Mouse (Mus musculus): ENCODE measurements at regions not wholly inside any gene's neighbourhood (a gene's known extent, or its start where the extent isn't known, plus 50 kb on each side); places are given as distances from the start of the nearest gene placed in this dataset.

DNA sequence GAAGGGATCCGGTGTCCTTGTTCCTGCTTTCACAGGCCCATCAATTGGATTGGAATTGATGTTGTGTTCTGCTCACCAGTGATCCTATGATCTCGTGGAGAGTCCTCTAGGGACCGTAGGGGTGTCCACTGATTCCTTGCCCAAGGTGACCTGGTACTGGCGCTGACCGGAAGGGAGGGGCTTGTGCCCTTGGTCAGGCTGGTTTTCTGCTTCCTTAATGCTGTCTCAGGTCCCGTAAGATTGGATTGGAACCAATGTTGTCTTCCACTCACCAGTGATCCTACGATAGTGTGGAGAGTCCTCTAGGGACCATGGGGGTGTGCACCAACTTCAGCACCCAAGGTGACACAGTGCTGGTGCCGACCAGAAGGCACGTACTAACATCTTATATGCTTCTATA, 324.9 kb upstream of the Ptchd4 start:
- DNase-seq: no peak

DNA sequence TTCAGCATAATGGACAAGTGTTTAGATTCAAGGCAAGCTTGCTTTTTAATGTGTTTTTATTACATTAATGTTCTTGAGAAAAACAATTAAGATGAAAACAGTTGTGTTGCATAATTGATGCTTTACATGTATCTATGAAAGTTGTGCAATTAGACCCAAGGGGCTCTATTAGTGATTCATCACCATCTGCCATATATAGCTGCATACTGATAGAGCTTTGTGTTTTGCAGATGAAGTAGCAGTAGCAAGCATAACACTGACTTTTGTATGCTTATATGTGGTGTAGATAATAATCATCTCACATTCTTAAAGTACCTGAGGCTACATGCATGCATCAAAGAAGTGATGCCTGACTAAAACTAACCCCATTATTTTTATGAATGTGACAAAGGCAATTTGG, 307.3 kb upstream of the Ptchd4 start:
- no peak for DNase-seq

- DNase-seq: no peak
Measured at GRCm38 (mm10) chr17:42024295-42024694, 291.5 kb upstream of the Ptchd4 start.

GRCm38 (mm10) chr17:42027253-42027652, 288.5 kb upstream of the Ptchd4 start:
- DNase-seq: no peak

DNA sequence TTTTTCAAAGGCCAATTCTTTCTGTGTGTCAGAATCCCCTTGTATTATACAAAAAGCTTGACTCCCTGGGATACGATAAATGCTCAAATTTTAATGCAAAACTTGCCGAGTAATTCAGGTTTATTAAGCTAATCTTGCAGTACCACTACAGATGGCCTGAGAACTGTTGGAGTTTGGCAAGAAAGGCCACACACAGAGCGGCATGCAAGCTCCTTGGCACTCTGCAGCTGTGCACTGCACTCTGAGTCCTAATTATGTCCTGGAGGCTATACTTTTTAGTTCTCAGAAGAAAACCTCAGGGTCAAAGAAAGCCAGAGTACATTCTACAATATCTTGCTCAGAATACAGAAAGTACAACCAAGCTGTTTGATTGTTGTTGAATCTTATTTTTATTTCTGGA, 286.3 kb upstream of the Ptchd4 start:
- no peak for DNase-seq

GRCm38 (mm10) chr17:42037089-42037488, 278.7 kb upstream of the Ptchd4 start:
- no peak for DNase-seq

- no peak for DNase-seq
Measured at GRCm38 (mm10) chr17:42049779-42050515, 265.8 kb upstream of the Ptchd4 start.

DNA sequence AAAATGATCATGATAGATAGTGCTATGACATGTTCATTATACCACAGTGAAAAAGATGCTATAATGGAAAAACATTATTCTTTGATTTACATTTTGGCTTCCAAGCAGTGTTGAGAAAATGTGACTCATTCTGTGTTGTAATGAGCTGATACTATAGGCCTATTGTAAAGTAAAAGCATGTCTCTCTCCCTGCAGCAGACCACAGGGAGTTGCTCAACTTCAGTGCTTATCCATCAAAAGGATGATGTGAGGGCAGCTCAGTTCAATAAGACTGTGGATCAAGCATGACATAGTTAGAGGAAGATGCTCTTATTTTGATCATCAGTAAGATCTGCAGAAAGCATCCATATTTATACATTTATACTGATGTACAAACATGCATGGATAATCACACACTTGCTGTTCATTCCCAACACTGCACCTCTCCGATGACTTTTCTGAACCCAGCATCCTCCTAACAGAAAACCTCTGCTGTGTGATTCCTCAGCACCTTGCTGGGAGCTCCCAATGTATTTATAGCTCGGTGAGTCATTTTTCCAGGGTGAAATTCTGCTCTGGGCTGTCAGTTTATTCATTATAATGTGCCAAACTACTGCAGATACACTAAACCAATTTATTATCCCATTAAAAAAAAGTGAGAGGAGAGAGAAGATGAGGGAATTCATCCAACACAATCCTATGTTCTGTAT, 224.8 kb upstream of the Ptchd4 start:
- no peak for DNase-seq

- DNase-seq: no peak
Measured at GRCm38 (mm10) chr17:42113684-42114083, 202.1 kb upstream of the Ptchd4 start.

DNA sequence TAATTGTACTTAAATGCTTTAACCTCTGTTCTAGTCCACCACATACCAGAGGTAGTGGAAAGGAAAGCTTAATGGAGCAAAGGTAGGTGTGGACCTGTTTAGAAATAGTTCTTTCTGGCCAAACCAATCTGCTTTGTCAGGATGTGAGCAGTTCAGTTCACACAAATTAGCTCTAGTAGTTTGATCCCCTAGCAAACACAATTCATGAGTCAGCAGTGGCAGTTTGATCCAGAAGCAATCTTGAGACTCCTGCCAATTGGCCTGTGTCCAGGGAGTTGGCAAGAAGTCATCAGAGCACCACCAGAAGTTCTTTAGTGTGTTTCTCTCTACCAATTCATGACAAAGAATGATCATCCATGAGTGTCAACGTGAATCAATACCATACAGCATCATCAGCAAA, 195.0 kb upstream of the Ptchd4 start:
- no peak for DNase-seq

GRCm38 (mm10) chr17:42126488-42127237, 189.1 kb upstream of the Ptchd4 start:
- peak; percentile 31 for DNase-seq

- DNase-seq: no peak
Measured at GRCm38 (mm10) chr17:42169391-42170018, 146.2 kb upstream of the Ptchd4 start.

DNA sequence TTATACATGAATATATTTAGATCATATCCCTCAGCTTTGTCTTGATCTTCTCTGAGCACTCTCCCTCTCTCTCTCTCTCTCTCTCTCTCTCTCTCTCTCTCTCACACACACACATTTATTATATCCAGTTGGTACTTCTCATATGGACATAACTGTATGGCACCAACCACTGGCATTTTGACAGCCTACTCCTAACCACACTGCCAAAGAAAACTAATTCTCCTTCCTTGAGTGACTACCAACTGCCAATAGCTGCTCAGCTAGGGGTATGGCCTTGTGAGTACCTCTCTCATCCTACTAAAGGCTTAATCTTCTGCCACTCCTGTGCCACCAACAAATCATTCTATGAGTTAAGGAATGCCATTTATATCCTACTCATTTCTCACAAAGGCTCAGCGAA, 127.2 kb upstream of the Ptchd4 start:
- no peak for DNase-seq

DNA sequence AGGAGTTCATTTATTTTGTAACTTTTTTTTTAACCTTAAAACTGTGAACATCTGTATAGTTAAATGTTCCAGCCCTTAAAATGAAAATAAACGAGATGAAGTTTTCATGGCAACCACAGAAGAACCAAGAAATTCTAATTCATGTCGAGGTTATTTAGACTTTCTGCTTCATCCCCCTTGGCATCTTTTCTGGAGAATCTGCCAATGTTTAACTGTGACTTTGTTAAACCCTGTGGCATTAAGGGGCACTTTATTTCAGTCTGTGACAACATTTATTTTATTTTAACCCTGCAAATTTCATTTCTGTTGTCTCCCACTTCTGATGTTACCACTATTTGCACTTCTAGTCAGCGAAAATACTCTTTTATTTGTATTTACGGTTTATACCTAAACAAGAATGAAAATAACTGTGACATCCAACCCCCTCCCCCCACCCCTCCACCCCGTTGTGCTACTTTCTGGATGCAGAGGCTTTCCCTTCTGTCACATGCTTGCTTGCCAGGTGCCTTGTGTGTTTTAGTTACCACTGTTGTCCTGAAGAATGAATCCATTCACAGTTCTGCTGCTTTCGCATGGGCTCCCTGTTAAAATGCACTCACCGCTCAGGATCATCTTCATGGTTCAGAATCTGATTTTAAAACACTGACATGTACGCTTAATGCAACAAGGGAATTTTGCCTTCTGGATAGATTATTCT, 125.4 kb upstream of the Ptchd4 start:
- peak; percentile 67 for DNase-seq
